Mouse (Mus musculus) frontal cortex, postnatal 10 days (tissue): ENCODE data around the gene Ptprm.
"Not testable (repeated sequence)": the region's sequence is repeated elsewhere in the genome, so short reads cannot be mapped to it uniquely, and the experiment has no call there.

Experiments
- DNase-seq, 2 experiments: peaks; one replicate each; pipeline ENCODE4 v3.0.0; 2022; ENCODE audit warnings: low spot score in 2 of 2, mixed read lengths in 1 of 2

Ptprm gene

DNA sequence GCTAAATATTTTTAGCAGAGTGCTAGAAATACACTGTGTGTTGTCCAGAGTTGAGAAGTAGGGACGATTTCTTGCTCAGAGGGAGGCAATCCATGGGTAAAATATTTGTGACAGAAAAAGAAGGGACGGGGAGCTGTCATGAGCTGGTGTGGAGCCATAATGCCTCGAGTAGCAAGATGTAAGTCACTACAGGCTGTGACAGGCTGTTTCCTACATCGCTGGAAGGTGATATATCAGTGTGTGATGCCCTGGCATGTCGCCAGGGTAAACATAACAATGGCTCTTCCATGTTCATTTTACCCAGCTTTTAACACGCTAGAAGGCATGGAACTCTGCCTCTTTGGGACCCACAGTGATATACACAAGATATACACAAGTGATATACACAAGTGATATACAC, 476.7 kb downstream of the Ptprm start:
- DNase-seq = no peak

DNA sequence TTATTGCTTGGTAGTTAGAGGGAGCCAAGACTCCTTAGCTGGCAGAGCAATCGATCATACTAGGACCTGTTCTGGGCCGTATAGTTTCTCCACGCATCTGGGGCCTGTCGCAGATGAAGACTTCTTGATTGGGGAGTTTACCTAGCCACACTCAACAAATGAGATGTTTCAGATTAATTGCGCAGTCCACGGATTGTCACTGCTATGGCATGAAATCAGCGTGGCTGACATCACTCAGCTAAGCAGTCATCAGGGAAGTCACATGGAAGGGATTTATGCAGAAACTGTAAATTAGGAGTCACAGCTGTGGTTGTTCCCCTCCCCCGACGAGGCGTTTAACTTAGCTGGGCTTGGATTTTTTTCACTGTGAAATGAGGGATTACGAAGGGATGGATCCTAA, 479.4 kb downstream of the Ptprm start:
- DNase-seq = no peak

DNA sequence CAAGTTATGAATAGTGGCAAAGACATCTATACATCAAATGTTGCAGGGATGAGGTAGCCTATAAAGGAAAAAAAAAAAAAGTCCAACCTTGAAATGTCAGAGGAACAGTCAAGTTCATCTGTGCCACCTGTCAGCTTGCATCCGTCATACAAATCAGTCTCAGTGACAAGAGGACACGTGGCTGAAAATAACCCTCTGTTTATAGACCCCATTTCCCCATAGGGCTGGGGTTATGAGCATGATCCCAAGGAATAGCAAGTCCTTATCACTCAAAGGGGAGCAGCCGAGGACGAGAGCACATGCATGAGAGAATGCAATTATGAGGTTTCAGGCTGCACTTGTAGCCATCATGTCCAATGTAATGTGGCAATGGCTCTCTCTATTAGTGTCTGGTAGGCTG, 482.9 kb downstream of the Ptprm start:
- DNase-seq = no peak

DNA sequence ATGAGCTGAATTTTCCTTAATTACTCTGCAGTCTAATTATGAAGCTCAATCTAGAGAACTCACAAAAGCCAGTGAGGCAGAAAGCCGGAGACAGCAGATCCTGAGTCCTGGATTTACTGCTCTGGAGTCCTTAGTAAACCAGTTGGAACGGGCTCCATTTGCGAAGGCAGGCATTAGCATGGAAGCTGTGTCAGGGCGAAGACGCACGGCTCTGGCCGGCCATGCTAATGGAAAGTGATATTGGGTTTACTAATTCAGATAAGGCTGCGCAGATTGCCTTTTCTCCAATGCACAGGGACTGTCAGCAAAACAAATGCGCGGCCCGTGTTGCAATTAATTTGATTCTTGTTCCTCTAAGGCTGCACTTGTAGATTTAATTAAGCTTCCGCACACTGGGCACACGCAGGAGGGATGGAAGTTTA, 484.7 kb downstream of the Ptprm start:
- peak in 1 of 2 experiments; percentile 15 for DNase-seq

DNA sequence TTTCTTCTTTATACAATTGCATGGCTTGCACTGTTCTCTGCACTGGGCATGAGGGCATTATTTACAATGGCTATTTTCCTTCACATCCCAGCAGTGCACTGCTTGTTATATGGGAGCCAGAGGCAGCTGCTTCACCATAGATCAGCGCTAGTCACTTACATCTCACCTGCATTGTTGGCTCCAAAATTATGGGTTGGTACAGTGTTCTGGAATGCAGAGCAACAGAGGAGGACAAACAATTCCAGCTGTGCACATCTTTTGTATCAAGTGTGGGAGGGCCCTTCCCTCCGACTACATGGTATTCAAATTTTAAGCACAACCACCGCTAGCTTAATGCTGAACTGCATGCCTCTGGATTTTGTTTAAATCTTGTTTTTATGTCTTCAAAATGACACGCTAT, 489.8 kb downstream of the Ptprm start:
- DNase-seq = no peak

DNA sequence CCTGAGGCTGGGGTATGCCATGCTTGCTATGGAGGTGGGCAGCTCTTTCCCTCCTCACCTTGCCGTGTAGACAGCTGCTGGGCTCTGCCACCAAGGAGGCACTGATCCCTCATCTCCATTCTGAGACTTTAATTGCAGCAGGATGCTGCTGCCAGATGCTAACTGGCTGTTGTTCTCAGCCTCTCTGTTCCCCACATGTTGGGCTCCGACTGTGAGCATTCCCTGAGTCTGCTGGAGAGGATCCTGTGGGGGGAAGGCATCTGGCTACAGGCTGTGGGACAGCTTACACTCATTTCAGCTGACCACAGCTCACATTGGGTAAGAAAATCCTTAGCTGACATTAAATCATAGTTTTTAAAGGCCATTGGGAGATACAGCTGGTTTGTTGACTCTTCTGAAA, 492.7 kb downstream of the Ptprm start:
- DNase-seq = no peak

DNA sequence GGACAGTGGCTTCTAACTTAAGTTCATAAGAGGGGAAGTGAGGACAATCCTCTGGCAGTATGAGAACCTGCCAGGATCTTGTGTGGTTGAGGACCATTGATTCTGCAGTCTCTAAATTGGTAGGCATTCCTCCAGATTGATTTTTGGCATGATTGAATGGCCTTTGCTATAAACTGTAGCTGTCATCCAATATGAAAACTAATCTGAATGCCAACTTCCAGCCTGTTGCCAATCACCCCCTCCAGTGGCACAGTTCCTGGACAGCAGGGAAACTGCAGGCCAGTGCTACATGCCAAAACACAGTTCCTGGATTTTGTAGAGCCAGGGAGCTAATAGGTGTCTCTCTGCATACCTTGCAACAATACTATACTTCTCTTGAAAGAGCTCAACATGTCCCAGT, 495.5 kb downstream of the Ptprm start:
- DNase-seq = no peak

DNA sequence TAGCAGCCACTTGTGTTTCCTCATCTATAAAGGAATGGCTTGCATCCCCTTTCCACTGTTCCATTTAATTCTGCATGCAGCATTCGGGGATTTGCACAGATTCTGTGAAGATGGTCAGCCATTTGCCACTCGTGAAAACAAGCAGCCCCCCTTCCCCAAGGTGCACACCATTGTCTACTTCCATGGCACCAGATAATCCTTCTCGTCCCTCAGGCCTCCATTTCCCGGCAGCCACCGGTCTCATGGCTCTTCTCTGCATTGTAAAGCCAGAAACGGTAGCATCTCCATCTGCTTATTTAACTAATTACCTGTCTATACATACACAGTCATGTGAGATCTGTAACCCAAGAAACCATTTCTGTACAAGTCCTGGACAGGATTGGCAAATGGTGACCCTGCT, 501.8 kb downstream of the Ptprm start:
- no peak for DNase-seq

DNA sequence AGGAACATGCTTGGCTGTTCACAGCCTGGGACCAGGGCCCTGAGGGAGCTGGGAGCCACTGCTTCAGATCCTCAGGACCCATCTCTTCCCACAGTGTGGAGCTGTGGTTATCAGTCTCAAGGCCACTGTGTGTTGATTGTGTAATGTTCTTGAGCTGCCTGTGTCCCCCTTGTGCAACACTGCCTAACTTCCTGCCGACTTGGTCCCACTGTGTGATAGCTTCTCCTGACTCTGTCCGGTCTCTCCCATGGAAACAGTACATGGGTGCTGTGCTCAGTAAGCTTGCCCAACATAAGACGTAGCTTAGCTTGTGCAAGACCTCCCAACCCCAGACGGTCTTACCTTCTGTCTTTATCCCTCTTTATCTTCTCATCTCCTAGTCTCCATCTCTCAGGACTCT, 507.2 kb downstream of the Ptprm start:
- DNase-seq = not testable (repeated sequence)

DNA sequence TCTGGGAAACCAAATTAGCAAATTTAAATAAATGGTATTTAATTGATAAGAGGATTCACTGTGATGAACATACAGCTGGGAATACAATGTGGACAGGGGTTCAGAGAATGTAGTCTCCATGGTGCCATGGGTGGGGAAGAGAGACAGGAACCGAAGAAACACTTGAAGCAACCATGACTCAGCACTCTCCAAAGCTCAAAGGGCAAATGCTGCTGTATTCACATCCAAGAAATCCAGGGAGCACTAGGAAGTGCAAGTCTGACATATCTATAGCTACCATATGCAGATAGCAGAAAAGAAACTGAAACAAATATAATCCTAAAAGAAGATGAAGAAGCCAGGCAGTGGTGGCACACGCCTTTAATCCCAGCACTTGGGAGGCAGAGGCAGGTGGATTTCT, 531.9 kb downstream of the Ptprm start:
- DNase-seq = no peak

DNA sequence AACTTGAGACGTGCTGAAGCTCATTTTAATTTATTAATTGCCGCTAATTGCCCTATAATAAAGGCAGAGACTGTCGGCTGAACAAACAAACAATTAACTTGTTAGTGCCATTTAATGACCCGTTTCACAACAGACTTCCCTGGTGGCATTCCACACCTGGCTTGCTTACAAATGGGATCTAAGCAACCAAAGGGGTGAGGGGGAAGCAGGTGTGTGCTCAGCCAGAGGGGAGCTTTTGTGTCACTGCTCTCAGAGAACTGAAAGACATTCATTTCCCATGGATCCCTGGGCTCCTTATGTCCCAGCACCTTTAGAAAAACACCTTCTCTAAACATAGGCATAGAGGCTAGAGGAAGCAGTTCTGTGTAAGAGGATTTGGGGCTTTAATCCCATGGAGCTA, 536.9 kb downstream of the Ptprm start:
- no peak for DNase-seq

DNA sequence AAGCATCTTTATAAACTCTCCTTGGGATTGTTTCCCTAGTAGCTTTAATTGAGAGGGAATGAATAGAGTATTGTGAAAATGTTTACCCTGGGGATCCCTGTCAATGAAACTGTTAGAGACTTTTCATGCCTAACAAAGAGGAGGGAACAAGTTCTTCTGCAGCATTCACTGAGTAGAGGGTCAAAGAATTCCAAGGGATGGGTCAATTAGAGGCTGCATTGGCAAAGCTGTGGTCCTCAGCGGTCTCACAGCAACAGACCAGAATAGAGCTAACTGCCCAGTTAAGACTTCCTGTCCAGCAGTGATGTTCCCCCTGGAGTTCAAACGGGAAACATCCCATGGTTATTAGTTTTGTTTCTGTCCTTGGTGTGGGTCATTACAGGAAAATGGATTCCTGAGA, 538.3 kb downstream of the Ptprm start:
- no peak for DNase-seq

DNA sequence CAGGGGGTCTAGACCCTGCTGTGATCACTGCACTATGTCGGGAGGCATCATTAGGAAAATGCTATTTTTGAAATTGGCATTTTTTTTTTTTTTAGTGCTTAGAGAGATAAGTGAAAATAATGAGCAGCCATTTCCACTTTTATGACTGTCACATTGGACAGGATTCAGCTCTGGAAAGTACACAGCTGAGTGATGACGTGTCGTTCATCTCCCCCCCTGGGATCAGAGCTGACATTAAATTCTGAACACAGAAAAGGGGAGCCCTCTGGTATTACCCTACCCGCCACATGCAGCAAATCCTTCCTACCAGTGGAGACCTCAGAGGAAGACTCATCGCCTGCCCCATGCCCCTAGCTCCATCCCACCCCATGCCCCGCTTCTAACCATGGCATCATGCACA, 540.5 kb downstream of the Ptprm start:
- no peak for DNase-seq

DNA sequence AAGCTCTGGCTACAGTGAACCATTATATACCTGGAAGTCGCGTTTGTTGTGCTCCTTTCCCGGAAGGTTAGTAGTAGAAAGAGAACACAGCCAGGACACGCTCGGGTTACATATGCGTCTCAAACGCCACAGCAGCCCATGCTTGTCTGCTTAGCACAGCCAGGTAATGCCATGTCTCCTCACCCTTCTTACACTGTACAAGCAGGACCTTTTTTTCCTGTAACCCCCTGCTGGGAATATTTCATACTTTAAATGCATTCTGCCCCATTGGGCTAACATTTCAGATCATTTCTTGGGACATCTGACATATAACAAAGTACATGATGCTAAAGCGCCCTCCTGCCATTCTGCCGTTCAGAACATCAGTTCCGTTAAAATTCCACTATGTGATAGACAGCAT, 540.9 kb downstream of the Ptprm start:
- DNase-seq = no peak

DNA sequence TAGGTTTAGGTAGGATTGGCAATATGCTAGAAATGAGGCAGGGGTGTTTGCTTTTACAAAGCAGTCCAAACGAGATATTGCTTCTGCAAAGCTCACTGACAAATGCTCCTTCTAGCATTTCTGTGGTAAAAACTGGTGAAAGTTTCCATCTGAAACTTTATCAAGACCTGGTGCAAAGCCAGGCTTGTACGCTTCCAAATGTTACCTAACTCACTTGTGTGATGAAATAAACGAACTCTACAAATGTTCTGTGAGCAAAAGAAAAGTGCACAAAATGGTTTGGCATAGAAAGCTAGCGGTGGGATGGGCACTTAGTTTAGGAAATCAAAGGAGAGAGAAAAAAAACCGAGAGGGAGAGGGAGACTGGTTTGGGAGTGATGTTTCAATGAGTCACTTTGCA, 544.5 kb downstream of the Ptprm start:
- no peak for DNase-seq

DNA sequence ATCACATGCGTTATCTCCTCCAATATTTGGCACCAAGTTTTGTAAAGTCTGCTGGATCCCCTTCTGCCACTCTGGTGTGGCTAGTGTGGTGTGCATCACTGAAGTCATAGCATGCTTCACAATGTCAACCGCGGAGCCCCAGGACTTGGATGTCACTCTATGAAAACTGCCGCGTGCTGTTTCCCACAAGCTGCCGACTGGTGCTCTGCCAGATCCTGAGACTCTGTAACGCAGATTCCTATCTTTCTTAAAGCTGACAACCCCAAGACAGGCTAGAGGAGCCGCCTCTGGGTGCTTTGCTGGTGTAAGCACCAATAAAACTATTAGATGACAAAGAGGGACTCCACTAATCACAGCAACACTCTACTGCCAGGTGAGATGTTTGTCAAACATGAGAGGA, 546.1 kb downstream of the Ptprm start:
- no peak for DNase-seq

DNA sequence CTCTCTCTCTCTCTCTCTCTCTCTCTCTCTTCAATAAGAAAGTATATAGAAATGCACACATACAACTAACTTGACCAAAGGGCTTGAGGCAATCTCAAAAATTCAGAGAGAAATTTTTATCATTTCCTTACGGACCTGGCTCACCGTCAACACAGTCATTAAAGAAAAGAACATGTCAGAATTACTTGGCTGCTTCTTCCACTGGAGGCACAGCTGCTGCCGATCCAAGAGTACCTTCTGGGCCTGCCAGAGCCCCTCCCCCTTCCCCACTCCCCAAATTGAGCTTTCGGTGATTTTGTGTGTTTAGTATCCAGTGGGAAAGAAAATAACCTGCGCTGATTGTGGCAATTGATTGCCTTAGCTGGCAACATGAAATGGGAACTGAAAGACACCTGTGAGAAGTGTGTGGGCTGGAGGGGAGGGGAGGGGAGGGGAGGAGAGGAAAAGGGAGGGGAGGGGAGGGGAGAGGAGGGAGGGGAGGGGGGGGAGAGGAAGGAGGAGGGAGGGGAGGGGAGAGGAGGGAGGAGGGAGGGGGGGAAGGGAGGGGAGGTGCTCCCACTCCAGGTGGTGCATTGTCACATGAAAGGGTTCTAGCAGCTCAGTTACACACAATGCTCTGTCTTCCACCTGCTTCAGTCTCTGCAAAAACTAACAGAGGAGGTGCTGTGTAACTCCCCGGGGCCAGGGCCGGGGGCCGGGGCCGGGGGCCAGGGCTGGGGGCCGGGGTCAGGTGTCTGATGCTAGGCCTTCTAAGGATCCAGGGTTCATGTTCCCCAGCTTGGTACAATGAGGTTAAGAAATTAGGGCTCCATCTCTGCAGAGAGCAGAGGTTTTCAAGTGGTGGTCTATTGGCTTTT, 552.2 kb downstream of the Ptprm start:
- DNase-seq = no peak

DNA sequence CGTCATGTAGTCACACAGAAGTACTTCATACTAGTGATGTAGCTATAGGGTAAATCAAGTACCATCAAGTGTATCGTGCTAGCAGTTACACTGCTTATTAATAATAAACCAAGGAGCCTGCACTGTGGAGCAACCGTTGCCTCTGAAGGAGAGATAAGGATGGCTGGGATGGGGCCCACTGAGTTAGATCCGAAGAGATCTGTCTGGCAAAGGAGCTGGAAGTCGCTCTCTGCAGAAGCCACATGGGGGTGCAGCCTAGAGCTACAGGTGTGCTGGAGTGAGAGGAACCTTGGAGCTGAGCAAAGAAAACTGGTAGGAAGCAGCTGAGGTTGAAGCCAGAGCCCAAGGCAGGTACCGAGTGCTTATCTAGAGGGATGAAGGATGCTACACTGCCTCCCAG, 554.0 kb downstream of the Ptprm start:
- no peak for DNase-seq

DNA sequence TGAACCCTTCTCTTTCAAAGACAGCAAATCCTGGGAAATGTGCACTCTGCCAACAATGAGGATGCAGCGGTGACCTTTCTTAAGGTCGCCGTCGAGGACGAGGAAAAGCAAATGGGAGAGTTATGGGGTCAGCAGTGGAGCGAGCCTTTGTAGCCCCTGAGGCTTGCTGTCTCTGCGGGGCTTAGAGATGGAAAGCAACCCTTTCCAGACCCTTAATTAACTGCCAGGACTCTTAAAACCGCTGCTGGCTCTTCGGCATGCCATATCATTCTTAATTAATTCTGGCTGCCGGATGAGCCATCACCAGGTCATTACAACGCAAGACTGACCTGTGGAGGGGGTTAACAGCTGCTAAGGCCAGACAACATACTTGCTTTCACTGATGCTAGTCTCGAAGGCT, 568.1 kb downstream of the Ptprm start:
- DNase-seq = no peak

DNA sequence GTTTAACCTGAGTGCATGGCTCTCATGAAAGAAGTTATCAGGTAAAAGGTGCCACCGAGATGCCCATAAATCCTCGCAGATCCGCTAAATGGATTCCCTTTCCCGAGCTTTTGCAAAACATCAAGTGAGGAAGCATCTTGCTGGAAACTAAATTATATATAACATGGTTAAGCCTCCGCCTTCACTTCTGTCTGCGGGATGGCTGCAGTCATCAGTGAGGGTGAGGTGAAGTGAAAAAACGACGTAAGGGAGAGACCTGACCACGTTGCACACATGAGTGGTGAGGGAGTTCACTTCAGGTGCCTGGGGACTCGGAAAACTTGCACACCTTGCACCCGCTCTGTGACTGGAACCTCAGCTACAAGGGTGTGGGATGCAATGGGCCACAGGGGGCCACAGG, 568.7 kb downstream of the Ptprm start:
- DNase-seq = no peak

DNA sequence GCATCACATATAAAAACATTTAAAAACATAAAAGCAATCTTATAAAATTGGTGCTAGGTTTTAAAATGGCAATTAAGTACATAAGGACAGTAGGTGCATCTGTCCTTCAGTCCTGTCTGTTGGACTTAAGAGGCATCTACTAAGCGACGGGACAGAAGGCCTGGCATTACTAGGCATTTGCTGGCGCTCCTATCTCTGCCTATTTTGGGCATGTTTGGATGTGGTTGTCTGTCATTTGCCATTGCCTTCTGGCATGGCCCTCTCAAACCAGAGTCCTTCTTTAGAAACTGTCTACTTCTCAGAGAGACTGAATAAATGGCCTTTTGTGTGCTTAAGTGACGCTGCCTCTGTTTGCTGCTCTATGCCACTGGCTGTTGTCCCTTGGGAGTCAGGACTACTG, 570.7 kb downstream of the Ptprm start:
- DNase-seq = no peak

DNA sequence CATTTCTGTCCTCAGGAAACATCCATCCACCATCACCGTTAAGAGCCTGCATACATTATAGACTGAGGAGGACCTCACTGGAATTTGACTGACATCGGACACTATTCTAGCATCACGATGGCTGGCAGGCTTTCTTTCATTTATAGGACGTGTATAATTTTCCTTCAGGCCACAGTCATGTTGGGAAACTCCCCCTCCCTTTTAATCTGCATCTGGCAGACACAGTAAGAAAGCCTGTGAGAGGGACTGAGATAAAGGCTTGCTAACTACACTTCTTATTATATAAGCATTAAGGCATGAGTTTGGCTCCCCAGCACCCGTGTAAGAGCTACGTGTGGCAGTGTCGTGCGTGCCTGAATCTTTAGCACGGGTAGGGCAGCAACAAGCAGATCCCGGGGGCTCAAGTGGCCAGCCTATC, 571.2 kb downstream of the Ptprm start:
- no peak for DNase-seq

DNA sequence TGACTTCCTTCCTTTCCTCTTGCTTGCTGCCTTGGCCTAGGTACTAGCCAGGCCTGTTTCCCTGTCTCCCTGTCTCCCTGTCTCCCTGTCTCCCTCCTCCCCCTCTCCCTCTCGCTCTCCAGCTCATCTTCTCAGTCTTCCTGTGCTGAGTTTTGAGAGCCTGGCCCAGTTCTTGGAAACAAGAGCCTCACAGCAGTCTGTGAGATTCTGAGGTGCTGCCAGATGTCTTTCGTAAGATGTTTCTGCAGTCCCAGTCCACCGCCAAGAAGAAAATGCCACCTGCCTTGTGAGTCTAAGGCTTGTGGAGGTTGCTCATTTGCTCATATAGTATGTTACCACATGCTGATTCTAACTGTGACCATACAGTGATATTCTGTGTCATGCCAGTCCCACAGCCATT, 572.3 kb downstream of the Ptprm start:
- no peak for DNase-seq

DNA sequence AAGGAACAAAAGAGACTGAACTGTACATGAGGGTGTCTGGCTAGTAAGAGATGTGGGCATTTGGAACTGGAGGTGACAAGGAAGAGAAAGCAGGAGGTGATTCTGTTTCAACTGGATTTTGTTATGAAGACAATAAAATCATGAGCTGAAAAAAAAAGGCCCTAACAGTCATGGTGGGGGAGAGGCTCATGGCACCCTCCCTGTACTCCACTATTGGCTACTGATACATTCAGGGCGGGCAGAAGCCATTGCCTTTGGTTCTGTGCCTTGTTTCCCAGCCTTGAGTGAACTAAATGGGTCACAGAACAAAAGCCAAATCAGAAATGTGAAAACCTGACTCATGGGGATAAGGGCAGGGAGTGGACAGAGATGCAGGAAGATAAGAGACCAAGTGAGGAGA, 575.2 kb downstream of the Ptprm start:
- DNase-seq = no peak
